Mouse (Mus musculus) thymus, postnatal 4 days (tissue): Measurements from ENCODE around the gene Tmc7.

Source experiments
- DNase-seq: peaks from one replicate; pipeline ENCODE4 v3.0.0; 2021

Tmc7 gene

GRCm38 (mm10) chr7:118498984-118499783, 85.4 kb downstream of the Tmc7 start:
- no peak for DNase-seq

GRCm38 (mm10) chr7:118494892-118495579, 89.5 kb downstream of the Tmc7 start:
- no peak for DNase-seq

DNA sequence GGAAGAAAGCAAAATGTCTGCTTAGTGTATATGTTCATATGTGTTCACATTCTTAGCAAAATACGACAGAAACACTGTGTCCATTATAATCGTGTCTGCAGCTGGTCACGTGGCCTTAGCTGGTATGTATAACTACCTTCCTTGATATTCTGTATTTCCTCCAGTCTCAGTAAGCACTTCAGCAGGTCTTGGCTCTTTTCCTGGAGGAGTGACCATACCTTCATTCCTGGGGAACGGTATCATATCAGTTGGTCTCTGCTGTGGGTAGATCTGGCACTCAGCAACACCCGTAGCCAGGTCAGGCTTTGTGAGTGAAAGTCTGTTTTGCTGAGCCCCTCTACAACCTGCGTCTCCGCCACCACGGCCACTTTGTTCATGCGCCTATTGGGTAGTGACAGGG, 90.6 kb downstream of the Tmc7 start:
- DNase-seq, result no peak

- DNase-seq, result peak; percentile 74
Measured at GRCm38 (mm10) chr7:118491431-118492147, 92.9 kb downstream of the Tmc7 start, which contains the start of gene Itpripl2. Itpripl2 (minus strand) TSS chr7:118491975.

GRCm38 (mm10) chr7:118490666-118491430, 93.7 kb downstream of the Tmc7 start:
- DNase-seq, result peak; percentile 48

GRCm38 (mm10) chr7:118489706-118490665, 94.5 kb downstream of the Tmc7 start:
- peak; percentile 12 for DNase-seq

- DNase-seq, result no peak
Measured at GRCm38 (mm10) chr7:118488060-118488664, 96.4 kb downstream of the Tmc7 start.

- DNase-seq, result no peak
Measured at GRCm38 (mm10) chr7:118486917-118487316, 97.6 kb downstream of the Tmc7 start.
